Mouse (Mus musculus): ENCODE results near the gene Crip1.

DNA sequence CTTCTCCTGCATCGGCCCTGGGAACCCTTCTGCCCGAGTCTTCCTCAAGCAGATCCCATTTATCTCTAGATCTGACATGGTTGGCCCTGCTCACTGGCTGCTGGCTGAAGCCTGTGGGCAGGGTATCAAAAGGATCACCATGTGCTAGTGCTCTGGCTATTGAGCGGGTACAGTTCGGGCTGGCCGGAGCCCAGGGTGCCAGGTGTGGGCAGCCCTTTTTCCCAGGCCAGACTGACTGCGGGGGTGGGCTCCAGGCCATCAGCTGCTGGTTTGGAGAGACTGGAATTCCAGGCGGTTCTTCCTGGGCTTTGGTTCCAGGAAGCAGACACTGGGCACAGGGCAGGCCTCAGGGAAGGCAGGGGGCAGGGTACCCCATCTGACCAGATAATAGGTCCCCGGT is 1.4 kb downstream of the Crip1 start:
- no peak for TF ChIP-seq E2F4 (IDR thresholded peaks at IDR 0.05; ENCODE audit: borderline replicate concordance, low read depth, low read length)
- TF ChIP-seq POLR2A (IDR thresholded peaks at IDR 0.05; ENCODE audit: control insufficient read depth in 1 of 2, insufficient read depth in 1 of 2, low read depth in 1 of 2, low read length in 2 of 2, poor library complexity in 1 of 2), result no peak
